Mouse (Mus musculus) layer of hippocampus, adult 9-11 months (tissue): ENCODE measurements around the gene Emp3.
"Not testable (repeated sequence)": the region's sequence is repeated elsewhere in the genome, so short reads cannot be mapped to it uniquely, and the experiment has no call there.

Experiments
- DNase-seq: peaks from one replicate; pipeline ENCODE4 v3.0.0; 2022

Emp3 gene

GRCm38 (mm10) chr7:45914067-45914466 lies 7.1 kb downstream of the Emp3 start:
- DNase-seq = no peak

GRCm38 (mm10) chr7:45909145-45909544 lies 12.1 kb downstream of the Emp3 start:
- DNase-seq = no peak

- DNase-seq = no peak
Observed at GRCm38 (mm10) chr7:45908384-45908783, 12.8 kb downstream of the Emp3 start.

- DNase-seq = no peak
Observed at GRCm38 (mm10) chr7:45906622-45907021, 14.6 kb downstream of the Emp3 start.

GRCm38 (mm10) chr7:45902481-45903002 lies 18.7 kb downstream of the Emp3 start:
- DNase-seq = no peak

GRCm38 (mm10) chr7:45901562-45901961 lies 19.6 kb downstream of the Emp3 start:
- no peak for DNase-seq

- not testable (repeated sequence) for DNase-seq
Observed at GRCm38 (mm10) chr7:45898125-45898524, 23.1 kb downstream of the Emp3 start.

- peak; percentile 66 for DNase-seq
Observed at GRCm38 (mm10) chr7:45897258-45897757, 23.9 kb downstream of the Emp3 start.

- DNase-seq = peak; percentile 99
Observed at GRCm38 (mm10) chr7:45896517-45897257, 24.5 kb downstream of the Emp3 start, which contains the start of the genes Syngr4 and Tmem143. TSS of gene Syngr4 (minus strand) at chr7:45896714. TSS of gene Tmem143 (plus strand) at chr7:45896941.

- no peak for DNase-seq
Observed at GRCm38 (mm10) chr7:45895931-45896516, 25.2 kb downstream of the Emp3 start.

GRCm38 (mm10) chr7:45892651-45893050 lies 28.6 kb downstream of the Emp3 start:
- no peak for DNase-seq

- no peak for DNase-seq
Observed at GRCm38 (mm10) chr7:45887246-45887645, 34.0 kb downstream of the Emp3 start.

GRCm38 (mm10) chr7:45881011-45881410 lies 40.2 kb downstream of the Emp3 start:
- no peak for DNase-seq

GRCm38 (mm10) chr7:45880531-45880930 lies 40.7 kb downstream of the Emp3 start:
- DNase-seq = no peak

GRCm38 (mm10) chr7:45878278-45878677 lies 42.9 kb downstream of the Emp3 start, which contains the start of gene Grin2d:
TSS of gene Grin2d (minus strand) at chr7:45878378.
- not testable (repeated sequence) for DNase-seq

- DNase-seq = no peak
Observed at GRCm38 (mm10) chr7:45876895-45877294, 44.3 kb downstream of the Emp3 start.

GRCm38 (mm10) chr7:45873061-45873947 lies 47.9 kb downstream of the Emp3 start:
- DNase-seq = no peak

- DNase-seq = peak; percentile 88
Observed at GRCm38 (mm10) chr7:45872624-45873023, 48.6 kb downstream of the Emp3 start, which contains the start of gene Kdelr1. TSS of gene Kdelr1 (plus strand) at chr7:45872772.

- no peak for DNase-seq
Observed at GRCm38 (mm10) chr7:45870282-45871058, 50.7 kb downstream of the Emp3 start.

GRCm38 (mm10) chr7:45869787-45870186 lies 51.4 kb downstream of the Emp3 start:
- no peak for DNase-seq

GRCm38 (mm10) chr7:45869107-45869670 lies 52.0 kb downstream of the Emp3 start:
- DNase-seq = no peak
